Mouse (Mus musculus): ENCODE results near the gene Slc26a10. TPM values are rescaled to one million over a fixed set of nuclear protein-coding genes. Genes with fewer than 3 reads are reported as not detected.

The Slc26a10 gene
- polyA plus RNA-seq, 1 experiment from 2014 or later = 18.0 TPM

DNA sequence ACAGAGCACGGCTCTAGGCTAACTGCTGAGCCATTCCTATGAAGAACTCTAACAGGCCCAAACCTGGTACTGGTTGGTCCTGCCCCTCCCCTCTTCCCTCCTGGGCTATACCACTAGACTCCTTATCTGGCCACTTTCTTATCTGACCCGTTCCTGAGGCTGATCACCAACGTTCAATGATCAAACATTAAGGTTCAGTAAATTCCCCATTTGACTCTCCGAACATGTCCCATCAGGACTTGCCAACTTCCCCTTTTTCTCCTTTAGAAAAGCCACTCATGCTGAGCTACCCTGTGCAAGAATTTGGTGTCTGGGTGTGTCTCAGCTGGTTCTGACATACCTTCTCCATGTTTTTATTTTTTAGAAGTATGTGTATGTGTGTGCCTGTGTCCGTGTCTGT, 53.9 kb downstream of the Slc26a10 start:
- 0 out of 2 replicates have a peak, but pooled peaks cover 4% of the 10 kb centered on the region for H3K27me3 ChIP-seq (replicated peaks)
- H3K4me3 ChIP-seq = no peak overlapping the region
- no peak overlapping the region for H3K4me2 ChIP-seq
- H3K9ac ChIP-seq = no peak overlapping the region
- no peaks in the 10 kb centered on the region for H3K36me3 ChIP-seq
- no peak for ATAC-seq (ENCODE audit: extremely low read depth, insufficient number of reproducible peaks, low FRiP score, low TSS enrichment)
- H3K9me3 ChIP-seq = no peaks in the 10 kb centered on the region
- 59% methylated on average over 5 of the region's 5 CpGs for WGBS
- peaks cover 10% of the 10 kb centered on the region for H3K4me1 ChIP-seq
- H3K27ac ChIP-seq (replicated peaks) = no peak overlapping the region

DNA sequence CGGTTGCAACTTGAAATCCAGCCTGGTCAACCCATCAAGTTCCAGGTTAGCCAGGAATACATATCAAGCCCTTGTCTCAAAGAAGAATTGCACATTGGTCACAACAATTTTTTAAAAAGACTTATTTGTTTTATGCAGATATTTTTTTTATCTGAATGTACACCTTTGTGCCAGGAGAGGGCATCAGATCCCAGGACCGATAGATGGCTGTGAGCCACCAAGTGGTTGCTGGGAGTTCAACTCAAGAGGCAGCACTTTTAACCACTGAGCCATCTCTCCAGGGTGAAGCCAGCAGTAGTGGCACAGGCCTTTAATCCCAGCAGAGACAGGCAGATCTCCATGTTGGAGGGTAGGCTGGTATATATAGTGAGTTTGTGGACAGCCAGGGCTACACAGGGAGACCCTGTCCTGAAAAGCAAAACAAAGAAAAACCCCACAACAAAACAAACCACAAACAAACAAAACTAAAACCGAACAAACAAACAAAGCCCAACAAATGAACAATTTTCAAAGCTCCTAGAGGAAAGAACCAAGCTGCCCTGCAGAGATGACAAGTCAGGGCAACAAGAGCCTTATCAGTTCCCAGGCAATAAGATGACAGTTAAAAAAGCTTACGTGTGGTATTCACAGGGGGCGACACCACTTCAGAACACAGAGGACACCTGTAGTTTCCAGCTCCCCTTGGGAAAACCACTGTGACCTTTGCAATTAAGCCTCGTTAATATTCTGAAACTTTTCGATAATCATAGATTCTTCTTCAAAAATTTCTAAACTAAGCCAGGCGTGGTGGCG, 55.0 kb downstream of the Slc26a10 start:
- Histone ChIP-seq H3K4me2 (no peak overlapping the region), H3K9ac (no peak overlapping the region), H3K4me3 (no peak overlapping the region), H3K27me3 (replicated peaks) (no peaks in the 10 kb centered on the region), H3K9me3 (no peaks in the 10 kb centered on the region), H3K27ac (replicated peaks) (no peak overlapping the region), H3K36me3 (no peaks in the 10 kb centered on the region), H3K4me1 (peaks cover 13% of the 10 kb centered on the region)
- WGBS = 69% methylated on average over 9 of the region's 9 CpGs
- no peak for ATAC-seq (ENCODE audit: extremely low read depth, insufficient number of reproducible peaks, low FRiP score, low TSS enrichment)

- H3K4me1 ChIP-seq = peaks cover 17% of the 10 kb centered on the region
- no peak overlapping the region for H3K27ac ChIP-seq (replicated peaks)
- peak overlapping the region; percentile 38 for H3K4me3 ChIP-seq
- ATAC-seq (ENCODE audit: extremely low read depth, insufficient number of reproducible peaks, low FRiP score, low TSS enrichment) = no peak
- peak overlapping the region; percentile 68 for H3K4me2 ChIP-seq
- 14% methylated on average over 4 of the region's 4 CpGs for WGBS
- peak overlapping the region; percentile 58 for H3K9ac ChIP-seq
- no peaks in the 10 kb centered on the region for H3K9me3 ChIP-seq
- H3K27me3 ChIP-seq (replicated peaks) = no peaks in the 10 kb centered on the region
- H3K36me3 ChIP-seq = peaks cover 11% of the 10 kb centered on the region
Measured at GRCm38 (mm10) chr10:127123436-127123805, 57.0 kb downstream of the Slc26a10 start.

- H3K4me3 ChIP-seq = peak overlapping the region; percentile 38
- no peak for ATAC-seq (ENCODE audit: extremely low read depth, insufficient number of reproducible peaks, low FRiP score, low TSS enrichment)
- H3K9ac ChIP-seq = peak overlapping the region; percentile 58
- H3K4me1 ChIP-seq = peaks cover 17% of the 10 kb centered on the region
- 0 out of 2 replicates have a peak overlapping the region, but pooled peaks have one; percentile 5 for H3K27ac ChIP-seq (replicated peaks)
- H3K36me3 ChIP-seq = peaks cover 16% of the 10 kb centered on the region
- WGBS = 9% methylated on average over 13 of the region's 13 CpGs
- no peaks in the 10 kb centered on the region for H3K27me3 ChIP-seq (replicated peaks)
- no peaks in the 10 kb centered on the region for H3K9me3 ChIP-seq
- peak overlapping the region; percentile 68 for H3K4me2 ChIP-seq
Measured at GRCm38 (mm10) chr10:127122784-127123435, 57.5 kb downstream of the Slc26a10 start.

DNA sequence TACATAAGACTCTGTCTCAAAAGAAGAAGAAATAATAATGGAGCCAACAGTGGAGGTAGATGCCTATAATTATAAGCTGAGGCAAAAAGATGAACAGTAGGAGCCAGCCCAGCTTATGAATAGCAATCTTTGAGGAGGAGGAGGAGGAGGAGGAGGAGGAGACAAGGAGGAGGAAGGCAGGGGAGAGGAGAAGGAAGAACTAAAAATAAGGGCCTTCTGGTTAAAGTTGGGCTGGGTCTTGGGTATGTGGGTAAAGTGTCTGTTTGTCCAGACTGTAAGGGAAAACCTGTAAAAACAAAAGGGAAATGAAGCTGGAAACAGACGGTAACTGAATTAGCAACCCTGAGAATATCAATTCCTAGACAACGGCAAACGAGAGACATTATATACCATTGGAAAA, 58.4 kb downstream of the Slc26a10 start:
- H3K36me3 ChIP-seq = peaks cover 24% of the 10 kb centered on the region
- no peak overlapping the region for H3K9ac ChIP-seq
- no peak overlapping the region for H3K27ac ChIP-seq (replicated peaks)
- ATAC-seq (ENCODE audit: extremely low read depth, insufficient number of reproducible peaks, low FRiP score, low TSS enrichment) = no peak
- no peaks in the 10 kb centered on the region for H3K9me3 ChIP-seq
- peaks cover 17% of the 10 kb centered on the region for H3K4me1 ChIP-seq
- no peaks in the 10 kb centered on the region for H3K27me3 ChIP-seq (replicated peaks)
- H3K4me3 ChIP-seq = no peak overlapping the region
- 79% methylated on average over 3 of the region's 3 CpGs for WGBS
- peak overlapping the region; percentile 99; the same call in 1 of the 2 replicates for H3K4me2 ChIP-seq

Other genes starting within 250 kb of the Slc26a10 start
- gene Ctdsp2, start 201.9 kb downstream of the Slc26a10 start, polyA plus RNA-seq (2015; fragmentation: Nextera tagmentation; extraction: Ambion mirVana) = 37.1 and 39.6 TPM in 2 replicates
- gene Avil, start 179.9 kb downstream of the Slc26a10 start, polyA plus RNA-seq (2015; fragmentation: Nextera tagmentation; extraction: Ambion mirVana) = 0.17 and 0.21 TPM in 2 replicates
- 86.6 and 92.5 TPM in 2 replicates for gene Tsfm, start 149.8 kb downstream of the Slc26a10 start, polyA plus RNA-seq (2015; fragmentation: Nextera tagmentation; extraction: Ambion mirVana)
- 36.3 and 41.7 TPM in 2 replicates for gene Mettl1, start 139.2 kb downstream of the Slc26a10 start, polyA plus RNA-seq (2015; fragmentation: Nextera tagmentation; extraction: Ambion mirVana)
- gene Eef1akmt3, start 139.1 kb downstream of the Slc26a10 start, polyA plus RNA-seq (2015; fragmentation: Nextera tagmentation; extraction: Ambion mirVana) = 0.33 and 0.34 TPM in 2 replicates
- 0.10 and 0.21 TPM in 2 replicates for gene Cyp27b1, start 132.4 kb downstream of the Slc26a10 start, polyA plus RNA-seq (2015; fragmentation: Nextera tagmentation; extraction: Ambion mirVana)
- 0.12 and 0.18 TPM in 2 replicates for gene March9, start 120.5 kb downstream of the Slc26a10 start, polyA plus RNA-seq (2015; fragmentation: Nextera tagmentation; extraction: Ambion mirVana)
- gene Cdk4, start 117.1 kb downstream of the Slc26a10 start, polyA plus RNA-seq (2015; fragmentation: Nextera tagmentation; extraction: Ambion mirVana) = 1,002 and 1,117 TPM in 2 replicates
- 110 and 114 TPM in 2 replicates for gene Tspan31, start 110.4 kb downstream of the Slc26a10 start, polyA plus RNA-seq (2015; fragmentation: Nextera tagmentation; extraction: Ambion mirVana)
- not detected in 2 replicates for gene Agap2, start 105.4 kb downstream of the Slc26a10 start, polyA plus RNA-seq (2015; fragmentation: Nextera tagmentation; extraction: Ambion mirVana)
- 48.0 and 49.5 TPM in 2 replicates for gene Os9, start 59.5 kb downstream of the Slc26a10 start, polyA plus RNA-seq (2015; fragmentation: Nextera tagmentation; extraction: Ambion mirVana)
- gene B4galnt1, start 15.4 kb downstream of the Slc26a10 start, polyA plus RNA-seq (2015; fragmentation: Nextera tagmentation; extraction: Ambion mirVana) = 1.2 and 1.7 TPM in 2 replicates
- gene Arhgef25, start 9.4 kb upstream of the Slc26a10 start, polyA plus RNA-seq (2015; fragmentation: Nextera tagmentation; extraction: Ambion mirVana) = 21.4 and 21.6 TPM in 2 replicates
- 65.2 and 67.7 TPM in 2 replicates for gene Dtx3, start 15.1 kb upstream of the Slc26a10 start, polyA plus RNA-seq (2015; fragmentation: Nextera tagmentation; extraction: Ambion mirVana)
- 23.2 and 23.8 TPM in 2 replicates for gene Pip4k2c, start 30.9 kb upstream of the Slc26a10 start, polyA plus RNA-seq (2015; fragmentation: Nextera tagmentation; extraction: Ambion mirVana)
- gene Kif5a, start 82.7 kb upstream of the Slc26a10 start, polyA plus RNA-seq (2015; fragmentation: Nextera tagmentation; extraction: Ambion mirVana) = 0.32 and 0.63 TPM in 2 replicates
- gene Dctn2, start 85.7 kb upstream of the Slc26a10 start, polyA plus RNA-seq (2015; fragmentation: Nextera tagmentation; extraction: Ambion mirVana) = 133 and 136 TPM in 2 replicates
- gene Mbd6, start 108.4 kb upstream of the Slc26a10 start, polyA plus RNA-seq (2015; fragmentation: Nextera tagmentation; extraction: Ambion mirVana) = 12.6 and 12.7 TPM in 2 replicates
- gene Mars, start 131.1 kb upstream of the Slc26a10 start, polyA plus RNA-seq (2015; fragmentation: Nextera tagmentation; extraction: Ambion mirVana) = 84.0 and 86.4 TPM in 2 replicates
- 1.7 and 1.9 TPM in 2 replicates for gene Arhgap9, start 141.3 kb upstream of the Slc26a10 start, polyA plus RNA-seq (2015; fragmentation: Nextera tagmentation; extraction: Ambion mirVana)
- gene Gli1, start 161.3 kb upstream of the Slc26a10 start, polyA plus RNA-seq (2015; fragmentation: Nextera tagmentation; extraction: Ambion mirVana) = 0.93 and 1.4 TPM in 2 replicates
- 0.06 TPM in 1 of 2 replicates, not detected in the other for gene Inhbe, start 173.8 kb upstream of the Slc26a10 start, polyA plus RNA-seq (2015; fragmentation: Nextera tagmentation; extraction: Ambion mirVana)
- gene Inhbc, start 189.8 kb upstream of the Slc26a10 start, polyA plus RNA-seq (2015; fragmentation: Nextera tagmentation; extraction: Ambion mirVana) = not detected in 2 replicates
- gene R3hdm2, start 199.7 kb upstream of the Slc26a10 start, polyA plus RNA-seq (2015; fragmentation: Nextera tagmentation; extraction: Ambion mirVana) = 29.1 and 30.4 TPM in 2 replicates

Measured in heart, embryonic 13.5 days (tissue).